Mouse (Mus musculus) testis, adult 2 months (tissue): ENCODE measurements around the gene Mapk1. TPM values are rescaled to one million over a fixed set of nuclear protein-coding genes. Genes with fewer than 3 reads are reported as not detected.

Experiments
- H3K27ac ChIP-seq: fragments of 200-500 bp; 2 replicates; pipeline ENCODE4 v1.5.1; 2012; ENCODE audit warnings: low read depth, low read length; ENCODE audit not compliant: control insufficient read depth, insufficient read depth
- H3K27me3 ChIP-seq: fragments of 200-500 bp; 2 replicates; pipeline ENCODE4 v1.6.1; 2012; ENCODE audit warnings: mild to moderate bottlenecking, low read length, moderate library complexity; ENCODE audit not compliant: control insufficient read depth, insufficient read depth
- H3K36me3 ChIP-seq: fragments of 200-500 bp; 2 replicates; pipeline ENCODE4 v1.6.1; 2012; ENCODE audit warnings: mild to moderate bottlenecking, low read length; ENCODE audit not compliant: control insufficient read depth, insufficient read depth
- H3K4me1 ChIP-seq: fragments of 200-500 bp; 2 replicates; pipeline ENCODE4 v1.6.1; 2012; ENCODE audit warnings: low read length; ENCODE audit not compliant: control insufficient read depth, insufficient read depth
- H3K4me3 ChIP-seq: fragments of 200-500 bp; 2 replicates; pipeline ENCODE4 v1.5.1; 2012; ENCODE audit warnings: low read depth, mild to moderate bottlenecking, low read length, moderate library complexity, mixed read lengths; ENCODE audit not compliant: control insufficient read depth
- CTCF ChIP-seq: fragments of 200-500 bp; IDR thresholded peaks from 2 replicates; pipeline ENCODE4 v1.5.1; 2012; ENCODE audit warnings: low read depth, mild to moderate bottlenecking, inconsistent platforms, low read length, moderate library complexity; ENCODE audit not compliant: control insufficient read depth, insufficient read depth, insufficient replicate concordance
- POLR2A ChIP-seq: fragments of 200-500 bp; IDR thresholded peaks from 2 replicates; pipeline ENCODE4 v1.6.1; 2012; ENCODE audit warnings: low read depth, mild to moderate bottlenecking, inconsistent platforms, low read length, moderate library complexity; ENCODE audit not compliant: control insufficient read depth
- polyA plus RNA-seq: library from polyadenylated mRNA; depleted of rRNA; stranded (reverse); fragments of >200 nt; gene quantifications from 2 replicates; pipeline ENCODE4 v1.2.3, GENCODE M21; 2012

Gene Mapk1
- polyA plus RNA-seq, 1 experiment = 42.0 TPM

DNA sequence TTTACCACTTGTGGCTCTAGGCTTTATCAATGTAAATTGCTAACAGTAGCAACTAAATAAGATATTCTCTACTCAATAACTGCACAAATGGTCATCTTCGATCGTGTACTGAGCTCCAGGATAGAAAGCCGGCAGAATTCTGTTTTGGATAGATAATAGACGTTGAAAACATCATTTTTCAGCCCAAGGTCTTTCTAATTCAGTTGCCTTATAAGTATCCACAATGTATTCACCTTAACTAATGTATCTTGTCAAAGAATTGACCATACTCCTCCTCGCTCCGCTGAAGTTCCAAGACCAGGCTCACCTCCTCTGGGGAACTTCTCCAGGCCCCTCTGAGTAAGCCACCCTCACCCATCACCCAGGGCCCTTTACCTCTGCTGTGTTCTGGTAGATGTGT is 87.5 kb downstream of the Mapk1 start:
- H3K27me3 ChIP-seq = no peaks in the 10 kb centered on the region
- H3K27ac ChIP-seq = peak overlapping the region; percentile 70
- no peak for TF ChIP-seq CTCF
- no peak for TF ChIP-seq POLR2A
- H3K4me1 ChIP-seq = peaks cover 5% of the 10 kb centered on the region
- H3K36me3 ChIP-seq = peaks cover 3% of the 10 kb centered on the region; the same call in 1 of the 2 replicates
- peak overlapping the region; percentile 86 for H3K4me3 ChIP-seq

DNA sequence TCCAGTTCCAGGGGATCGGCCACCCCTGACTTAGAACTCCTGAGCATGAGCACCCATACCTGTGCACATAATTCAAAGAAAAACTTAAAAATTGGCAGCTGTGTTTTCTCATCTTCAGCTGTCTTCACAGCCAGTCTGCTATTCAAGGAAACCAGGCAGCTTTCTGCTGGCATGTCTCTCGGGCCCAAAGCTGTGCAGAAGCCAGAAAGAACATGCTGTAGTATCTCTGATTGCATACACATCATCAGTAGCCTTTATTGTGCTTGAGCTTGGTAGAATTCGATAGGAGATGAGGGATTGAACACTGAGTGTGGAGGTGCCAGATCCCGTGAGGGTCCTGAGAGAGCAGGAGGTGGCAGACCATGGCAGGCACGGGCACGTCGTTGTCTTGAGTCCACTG is 89.8 kb downstream of the Mapk1 start:
- Histone ChIP-seq H3K4me3 (no peak overlapping the region), H3K4me1 (peaks cover 5% of the 10 kb centered on the region), H3K27ac (0 out of 2 replicates have a peak overlapping the region, but pooled peaks have one; percentile 12), H3K27me3 (no peaks in the 10 kb centered on the region), H3K36me3 (peaks cover 3% of the 10 kb centered on the region; the same call in 1 of the 2 replicates)
- no peak for TF ChIP-seq CTCF
- no peak for TF ChIP-seq POLR2A

GRCm38 (mm10) chr16:17076301-17076700 is 93.1 kb downstream of the Mapk1 start:
- H3K36me3 ChIP-seq = peaks cover 3% of the 10 kb centered on the region; the same call in 1 of the 2 replicates
- no peak overlapping the region for H3K27ac ChIP-seq
- TF ChIP-seq POLR2A = no peak
- no peak for TF ChIP-seq CTCF
- no peak overlapping the region for H3K4me3 ChIP-seq
- H3K4me1 ChIP-seq = 0 out of 2 replicates have a peak, but pooled peaks cover 2% of the 10 kb centered on the region
- no peaks in the 10 kb centered on the region for H3K27me3 ChIP-seq

- H3K27ac ChIP-seq = no peak overlapping the region
- H3K36me3 ChIP-seq = peaks cover 3% of the 10 kb centered on the region; the same call in 1 of the 2 replicates
- no peaks in the 10 kb centered on the region for H3K4me1 ChIP-seq
- TF ChIP-seq POLR2A = no peak
- no peak for TF ChIP-seq CTCF
- no peak overlapping the region for H3K4me3 ChIP-seq
- no peaks in the 10 kb centered on the region for H3K27me3 ChIP-seq
Observed at GRCm38 (mm10) chr16:17076869-17077268, 93.7 kb downstream of the Mapk1 start.

DNA sequence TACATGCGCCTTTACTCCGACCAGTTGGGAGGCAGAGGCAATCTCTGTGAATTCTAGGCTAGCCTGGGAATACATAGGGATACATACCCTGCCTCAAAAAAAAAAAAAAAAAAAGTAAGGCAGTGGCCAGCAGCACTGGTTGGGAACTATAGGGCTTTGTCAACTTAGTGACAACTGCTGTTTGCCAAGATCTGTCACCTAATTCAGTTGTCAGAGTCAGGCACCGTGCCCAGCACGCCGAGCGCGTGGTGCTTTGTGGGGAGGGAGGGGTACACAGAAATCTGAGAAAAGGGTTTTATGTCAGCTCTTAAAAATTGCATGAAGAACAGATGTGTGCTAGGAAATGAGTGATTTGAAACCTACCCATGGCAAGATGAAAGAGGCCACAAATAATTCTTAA is 94.9 kb downstream of the Mapk1 start:
- H3K27ac ChIP-seq = no peak overlapping the region
- TF ChIP-seq POLR2A (no peak), CTCF (no peak)

DNA sequence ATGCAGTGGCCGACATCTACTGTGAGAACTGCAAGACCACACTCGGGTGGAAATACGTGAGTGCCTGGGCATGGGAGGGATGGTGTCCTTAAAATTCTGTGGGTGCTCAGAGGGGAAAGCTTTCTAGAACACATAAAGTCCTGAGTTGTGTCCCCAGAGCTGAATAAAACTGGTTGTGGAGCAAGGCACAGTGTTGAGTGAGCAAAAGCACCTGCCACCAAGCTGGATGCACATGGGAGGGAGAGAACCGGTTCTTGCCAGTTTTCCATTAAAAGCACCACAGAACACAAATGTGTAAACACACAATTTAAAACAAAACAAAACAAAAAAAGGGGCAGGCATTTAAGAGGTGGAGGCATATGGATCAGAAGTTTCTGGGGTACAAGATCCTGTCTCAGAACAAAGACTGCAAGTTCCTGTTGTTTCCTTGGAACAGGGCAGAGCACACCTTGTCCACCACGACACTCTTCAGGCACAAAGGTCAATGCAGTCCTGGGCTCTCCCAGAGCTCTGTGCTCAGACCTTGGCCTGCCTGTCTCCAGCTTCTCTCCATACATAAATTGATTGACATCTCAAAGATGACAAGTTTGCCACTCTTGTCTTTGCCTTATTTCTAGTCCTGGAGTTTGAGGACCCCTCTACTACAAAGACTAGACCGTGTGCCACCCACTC is 99.1 kb downstream of the Mapk1 start:
- Histone ChIP-seq H3K27me3 (no peaks in the 10 kb centered on the region), H3K36me3 (peaks cover 1% of the 10 kb centered on the region), H3K4me3 (no peak overlapping the region), H3K4me1 (no peaks in the 10 kb centered on the region), H3K27ac (no peak overlapping the region)
- TF ChIP-seq CTCF (no peak), POLR2A (no peak)

More for the DNA sequence above, 94.9 kb downstream of the Mapk1 start:
- H3K4me3 ChIP-seq = no peak overlapping the region
- no peaks in the 10 kb centered on the region for H3K27me3 ChIP-seq
- H3K4me1 ChIP-seq = no peaks in the 10 kb centered on the region
- H3K36me3 ChIP-seq = peaks cover 1% of the 10 kb centered on the region

DNA sequence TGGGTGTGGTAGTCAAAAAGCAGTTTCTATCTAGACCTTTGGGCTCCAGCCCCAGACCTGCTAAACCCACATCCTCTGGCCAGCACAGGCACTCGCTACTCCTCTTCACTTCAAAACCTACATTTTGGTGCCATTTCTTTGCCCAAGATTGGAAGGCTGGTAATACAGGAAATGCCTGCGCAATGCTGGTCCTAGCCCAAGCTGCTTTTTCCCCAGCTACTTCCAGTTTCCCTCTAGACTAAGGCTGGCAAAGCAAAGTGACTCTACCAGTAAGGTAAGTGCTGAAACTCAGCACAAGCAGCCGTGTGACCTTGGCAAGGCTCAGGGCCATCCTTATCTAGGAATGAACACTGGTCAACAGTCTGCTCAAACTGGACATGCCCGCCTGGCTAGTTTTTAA is 102.5 kb downstream of the Mapk1 start:
- H3K4me1 ChIP-seq = no peaks in the 10 kb centered on the region
- no peaks in the 10 kb centered on the region; the same call in 1 of the 2 replicates for H3K36me3 ChIP-seq
- TF ChIP-seq CTCF = no peak
- no peak for TF ChIP-seq POLR2A
- no peak overlapping the region for H3K4me3 ChIP-seq
- no peaks in the 10 kb centered on the region for H3K27me3 ChIP-seq
- H3K27ac ChIP-seq = no peak overlapping the region

DNA sequence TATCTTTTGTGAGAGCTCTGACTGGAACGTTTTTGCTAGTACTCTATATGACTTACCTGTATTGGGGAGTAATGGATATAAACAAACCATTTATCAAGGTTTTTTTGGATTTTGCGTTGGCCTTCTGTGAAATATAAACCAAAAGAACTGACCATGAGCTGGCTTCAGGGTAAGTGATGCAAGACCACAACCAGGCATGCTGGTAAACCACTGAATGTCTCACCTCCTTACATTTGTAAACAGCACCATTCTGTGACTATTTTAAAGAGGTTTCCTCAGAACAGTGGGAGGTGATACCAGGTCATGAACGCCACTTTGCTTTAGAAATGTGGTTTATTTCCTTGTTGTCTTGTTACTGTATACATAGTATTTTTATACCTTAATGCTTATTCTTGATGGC is 103.1 kb downstream of the Mapk1 start:
- H3K27me3 ChIP-seq = no peaks in the 10 kb centered on the region
- H3K4me3 ChIP-seq = no peak overlapping the region
- H3K4me1 ChIP-seq = no peaks in the 10 kb centered on the region
- H3K36me3 ChIP-seq = no peaks in the 10 kb centered on the region; the same call in 1 of the 2 replicates
- H3K27ac ChIP-seq = no peak overlapping the region
- TF ChIP-seq CTCF = no peak
- no peak for TF ChIP-seq POLR2A
